Mouse (Mus musculus) liver, adult 2 months (tissue): ENCODE measurements around the gene Dock11. TPM values are rescaled to one million over a fixed set of nuclear protein-coding genes. Genes with fewer than 3 reads are reported as not detected.

Experiments
- DNase-seq: peaks from one replicate; pipeline ENCODE4 v3.0.0-alpha.2; 2011; ENCODE audit warnings: low read depth, low spot score; ENCODE audit errors: extremely low read depth
- H3K27ac ChIP-seq: fragments of 200-500 bp; replicated peaks from 2 replicates; pipeline ENCODE4 v1.5.1; 2012; ENCODE audit warnings: low read depth, mild to moderate bottlenecking, control low read depth, inconsistent platforms, low read length; ENCODE audit not compliant: insufficient read depth
- H3K27me3 ChIP-seq: fragments of 200-500 bp; 2 replicates; pipeline ENCODE4 v1.6.1; 2012; ENCODE audit warnings: mild to moderate bottlenecking, moderate library complexity, low read length, inconsistent platforms; ENCODE audit not compliant: control insufficient read depth, insufficient read depth
- H3K36me3 ChIP-seq: fragments of 200-500 bp; 2 replicates; pipeline ENCODE4 v1.6.1; 2012; ENCODE audit warnings: low read length, inconsistent platforms; ENCODE audit not compliant: control insufficient read depth, insufficient read depth
- H3K4me1 ChIP-seq: fragments of 200-500 bp; 2 replicates; pipeline ENCODE4 v1.6.1; 2011; ENCODE audit warnings: low read length; ENCODE audit not compliant: control insufficient read depth, insufficient read depth
- H3K4me3 ChIP-seq: fragments of 200-500 bp; 2 replicates; pipeline ENCODE4 v1.5.1; 2011; ENCODE audit warnings: low read depth, mild to moderate bottlenecking, control low read depth, low read length, moderate library complexity; ENCODE audit not compliant: insufficient read depth
- H3K79me2 ChIP-seq: fragments of 200-500 bp; 2 replicates; pipeline ENCODE4 v1.6.1; 2012; ENCODE audit warnings: inconsistent platforms, mild to moderate bottlenecking, low read length, moderate library complexity; ENCODE audit not compliant: control insufficient read depth, insufficient read depth
- H3K9ac ChIP-seq: fragments of 200-500 bp; 2 replicates; pipeline ENCODE4 v1.6.1; 2012; ENCODE audit warnings: low read depth, mild to moderate bottlenecking, control low read depth, inconsistent platforms, low read length
- CTCF ChIP-seq: fragments of 200-500 bp; IDR thresholded peaks from 2 replicates; pipeline ENCODE4 v1.5.1; 2011; ENCODE audit warnings: low read depth, low read length, control low read depth
- POLR2A ChIP-seq: fragments of 200-500 bp; IDR thresholded peaks from 2 replicates; pipeline ENCODE4 v1.6.1; 2011; ENCODE audit warnings: low read length, control low read depth; ENCODE audit not compliant: insufficient read depth; ENCODE audit errors: extremely low read depth
- WGBS: fragments of 180-500 bp; shearing (Covaris S2); methylation state at CpG from one replicate; pipeline ENCODE4 v1.1.7; 2018; 5-methylcytosine and 5-hydroxymethylcytosine counted together
- polyA plus RNA-seq: library from polyadenylated mRNA; depleted of rRNA; stranded (reverse); fragments of >200 nt; gene quantifications from 2 replicates; pipeline ENCODE4 v1.2.3, GENCODE M21; 2012
- total RNA-seq: library from RNA; depleted of rRNA; stranded (reverse); fragments of >200 nt; gene quantifications from 2 replicates; pipeline ENCODE4 v1.2.3, GENCODE M21; 2014

The Dock11 gene
- total and polyA plus RNA-seq, 2 experiments: 0.18 to 1.8 TPM

GRCm38 (mm10) chrX:35997793-35998419, 109.3 kb downstream of the Dock11 start:
- TF ChIP-seq POLR2A (no peak), CTCF (no peak)
- H3K4me3 ChIP-seq: no peak overlapping the region
- no peaks in the 10 kb centered on the region for H3K79me2 ChIP-seq
- no peak for DNase-seq
- H3K9ac ChIP-seq: no peak overlapping the region
- no peaks in the 10 kb centered on the region for H3K4me1 ChIP-seq
- 42% methylated on average over 5 of the region's 5 CpGs for WGBS
- H3K27me3 ChIP-seq: no peaks in the 10 kb centered on the region
- no peaks in the 10 kb centered on the region for H3K36me3 ChIP-seq
- H3K27ac ChIP-seq: no peak overlapping the region

- Histone ChIP-seq H3K27me3 (no peaks in the 10 kb centered on the region), H3K4me3 (peak overlapping the region; percentile 46; the same call in 1 of the 2 replicates), H3K79me2 (no peaks in the 10 kb centered on the region), H3K27ac (no peak overlapping the region), H3K4me1 (no peaks in the 10 kb centered on the region), H3K9ac (peak overlapping the region; percentile 39; the same call in 1 of the 2 replicates), H3K36me3 (no peaks in the 10 kb centered on the region)
- DNase-seq: no peak
- TF ChIP-seq POLR2A (no peak), CTCF (no peak)
- 86% methylated on average over 14 of the region's 17 CpGs for WGBS
Measured at GRCm38 (mm10) chrX:36025651-36026050, 137.0 kb downstream of the Dock11 start.

GRCm38 (mm10) chrX:36031113-36031512, 142.5 kb downstream of the Dock11 start:
- H3K27ac ChIP-seq: no peak overlapping the region
- TF ChIP-seq CTCF (no peak), POLR2A (no peak)
- H3K4me3 ChIP-seq: no peak overlapping the region
- no peaks in the 10 kb centered on the region for H3K4me1 ChIP-seq
- H3K9ac ChIP-seq: no peak overlapping the region
- DNase-seq: no peak
- no peaks in the 10 kb centered on the region for H3K27me3 ChIP-seq
- WGBS: 74% methylated on average over 5 of the region's 5 CpGs
- H3K36me3 ChIP-seq: no peaks in the 10 kb centered on the region
- no peaks in the 10 kb centered on the region for H3K79me2 ChIP-seq

- Histone ChIP-seq H3K79me2 (no peaks in the 10 kb centered on the region), H3K4me1 (no peaks in the 10 kb centered on the region), H3K27me3 (no peaks in the 10 kb centered on the region), H3K36me3 (no peaks in the 10 kb centered on the region), H3K9ac (no peak overlapping the region), H3K4me3 (no peak overlapping the region), H3K27ac (no peak overlapping the region)
- DNase-seq: no peak
- TF ChIP-seq CTCF: no peak
- no peak for TF ChIP-seq POLR2A
- WGBS: 85% methylated on average over 8 of the region's 8 CpGs
Measured at GRCm38 (mm10) chrX:36034045-36034444, 145.4 kb downstream of the Dock11 start.

GRCm38 (mm10) chrX:36045731-36046130, 157.1 kb downstream of the Dock11 start:
- Histone ChIP-seq H3K79me2 (no peaks in the 10 kb centered on the region), H3K36me3 (no peaks in the 10 kb centered on the region), H3K27me3 (no peaks in the 10 kb centered on the region), H3K27ac (no peak overlapping the region), H3K9ac (no peak overlapping the region), H3K4me3 (no peak overlapping the region), H3K4me1 (no peaks in the 10 kb centered on the region)
- DNase-seq: no peak
- no peak for TF ChIP-seq POLR2A
- TF ChIP-seq CTCF: no peak
- 90% methylated on average over 4 of the region's 4 CpGs for WGBS

GRCm38 (mm10) chrX:36047451-36047850, 158.8 kb downstream of the Dock11 start:
- no peaks in the 10 kb centered on the region for H3K79me2 ChIP-seq
- peak; percentile 59 for DNase-seq
- H3K27me3 ChIP-seq: no peaks in the 10 kb centered on the region
- H3K9ac ChIP-seq: no peak overlapping the region
- TF ChIP-seq CTCF (no peak), POLR2A (no peak)
- WGBS: 0% methylated on average over 1 of the region's 1 CpGs
- no peaks in the 10 kb centered on the region for H3K36me3 ChIP-seq
- H3K27ac ChIP-seq: no peak overlapping the region
- no peaks in the 10 kb centered on the region for H3K4me1 ChIP-seq
- H3K4me3 ChIP-seq: no peak overlapping the region
